Mouse (Mus musculus) bone marrow macrophage, adult 2 months (primary cell): ENCODE measurements around the gene Smim1.

Source experiments
- CTCF ChIP-seq: IDR thresholded peaks from 2 replicates; pipeline ENCODE4 v1.5.1; 2012; ENCODE audit warnings: low read depth, mild to moderate bottlenecking, low read length, moderate library complexity
- POLR2A ChIP-seq: IDR thresholded peaks from 2 replicates; pipeline ENCODE4 v1.6.1; 2012; ENCODE audit warnings: mild to moderate bottlenecking, low read depth, low read length, borderline replicate concordance

- TF ChIP-seq CTCF (no peak), POLR2A (no peak)
Observed at GRCm38 (mm10) chr4:153975768-153976167, 50.3 kb downstream of the Smim1 start.
